Mouse (Mus musculus): ENCODE results near the gene Polr2l. TPM values are rescaled to one million over a fixed set of nuclear protein-coding genes. Genes with fewer than 3 reads are reported as not detected.

Polr2l gene
- 73.8 and 75.0 TPM in 2 replicates for polyA plus RNA-seq (2016; fragmentation: Nextera tagmentation; extraction: Ambion mirVana)

DNA sequence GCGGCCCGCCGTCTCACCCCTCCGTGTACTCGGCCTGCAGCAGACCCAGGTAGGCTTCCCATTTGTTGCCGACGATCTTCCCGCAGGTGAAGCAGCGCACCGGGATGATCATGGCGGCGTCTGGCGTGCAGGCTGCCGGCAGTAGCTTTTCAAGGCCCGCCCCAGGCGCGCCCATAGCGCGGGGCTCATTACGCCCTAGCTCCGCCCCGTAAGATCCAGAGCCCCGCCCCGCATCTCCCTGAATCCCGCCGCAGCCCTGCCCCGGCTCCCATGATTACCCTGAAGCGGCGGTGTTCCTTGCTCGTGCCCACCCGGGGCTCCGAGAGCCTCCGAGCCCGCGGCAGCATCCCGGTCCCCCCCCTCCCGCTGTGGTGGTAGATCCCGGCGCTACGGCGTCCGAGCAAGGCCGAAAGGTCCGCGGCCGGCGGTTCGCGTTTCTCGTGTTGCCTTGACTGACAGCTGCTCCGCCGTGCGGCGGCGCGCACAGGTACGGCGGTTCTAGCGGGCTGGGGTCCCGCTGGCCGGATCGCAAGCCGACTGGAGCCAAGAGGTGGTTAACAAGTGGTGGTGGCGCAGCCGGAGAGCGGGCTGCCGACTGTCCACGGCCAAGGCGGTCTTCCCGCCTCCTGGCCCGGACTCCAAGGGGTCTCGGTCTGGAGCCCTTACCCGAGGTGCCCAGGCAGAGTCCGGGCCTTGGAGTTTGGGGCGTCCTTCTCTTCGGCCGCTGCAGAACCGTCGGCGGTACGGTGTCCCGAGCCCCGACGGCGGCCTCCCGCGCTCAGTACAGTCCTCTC lies at the start of gene Polr2l, which contains the start of gene Tspan4:
Gene Polr2l, minus strand, starts transcription at position 122 of the 794 bp plus-strand sequence.
Gene Tspan4, plus strand, starts transcription at position 230 of the 794 bp plus-strand sequence.
- H3K4me3 ChIP-seq: peak within 1 kb of the TSS; percentile 87
- peak within 1 kb of the TSS; percentile 86 for H3K27ac ChIP-seq (replicated peaks)
- peak within 1 kb of the TSS; percentile 93 for H3K4me2 ChIP-seq (replicated peaks)
- H3K9me3 ChIP-seq: no peaks in the 10 kb centered on the region
- H3K36me3 ChIP-seq: peaks cover 25% of the 10 kb centered on the region
- peak; percentile 82 for ATAC-seq (ENCODE audit: low FRiP score, low read depth)
- peaks cover 30% of the 10 kb centered on the region for H3K4me1 ChIP-seq
- H3K9ac ChIP-seq (replicated peaks): peak within 1 kb of the TSS; percentile 78
- H3K27me3 ChIP-seq: peaks cover 35% of the 10 kb centered on the region
- under 1% methylated on average over 86 of the region's 87 CpGs for WGBS

GRCm38 (mm10) chr7:141524271-141524670 lies 49.3 kb upstream of the Polr2l start:
- H3K27me3 ChIP-seq: no peaks in the 10 kb centered on the region
- H3K9ac ChIP-seq (replicated peaks): no peak overlapping the region
- H3K36me3 ChIP-seq: peaks cover 39% of the 10 kb centered on the region
- H3K4me1 ChIP-seq: no peaks in the 10 kb centered on the region
- no peak overlapping the region for H3K4me3 ChIP-seq
- WGBS: 90% methylated on average over 4 of the region's 4 CpGs
- H3K27ac ChIP-seq (replicated peaks): no peak overlapping the region
- H3K9me3 ChIP-seq: no peaks in the 10 kb centered on the region
- no peak overlapping the region for H3K4me2 ChIP-seq (replicated peaks)
- no peak for ATAC-seq (ENCODE audit: low FRiP score, low read depth)

- 54% methylated on average over 4 of the region's 4 CpGs for WGBS
- no peaks in the 10 kb centered on the region for H3K9me3 ChIP-seq
- H3K4me1 ChIP-seq: no peaks in the 10 kb centered on the region
- peaks cover 27% of the 10 kb centered on the region for H3K36me3 ChIP-seq
- no peak overlapping the region for H3K4me3 ChIP-seq
- no peak overlapping the region for H3K27ac ChIP-seq (replicated peaks)
- H3K9ac ChIP-seq (replicated peaks): no peak overlapping the region; the same call in 1 of the 2 replicates
- H3K4me2 ChIP-seq (replicated peaks): no peak overlapping the region
- no peaks in the 10 kb centered on the region for H3K27me3 ChIP-seq
- no peak for ATAC-seq (ENCODE audit: low FRiP score, low read depth)
Measured at GRCm38 (mm10) chr7:141523007-141523406, 48.1 kb upstream of the Polr2l start.

- H3K4me1 ChIP-seq: no peaks in the 10 kb centered on the region
- H3K27me3 ChIP-seq: no peaks in the 10 kb centered on the region
- no peak for ATAC-seq (ENCODE audit: low FRiP score, low read depth)
- no peak overlapping the region for H3K9ac ChIP-seq (replicated peaks)
- H3K4me2 ChIP-seq (replicated peaks): no peak overlapping the region
- peaks cover 30% of the 10 kb centered on the region for H3K36me3 ChIP-seq
- H3K27ac ChIP-seq (replicated peaks): no peak overlapping the region
- H3K4me3 ChIP-seq: no peak overlapping the region
- 90% methylated on average over 1 of the region's 1 CpGs for WGBS
- no peaks in the 10 kb centered on the region for H3K9me3 ChIP-seq
Measured at GRCm38 (mm10) chr7:141519795-141520194, 44.9 kb upstream of the Polr2l start.

DNA sequence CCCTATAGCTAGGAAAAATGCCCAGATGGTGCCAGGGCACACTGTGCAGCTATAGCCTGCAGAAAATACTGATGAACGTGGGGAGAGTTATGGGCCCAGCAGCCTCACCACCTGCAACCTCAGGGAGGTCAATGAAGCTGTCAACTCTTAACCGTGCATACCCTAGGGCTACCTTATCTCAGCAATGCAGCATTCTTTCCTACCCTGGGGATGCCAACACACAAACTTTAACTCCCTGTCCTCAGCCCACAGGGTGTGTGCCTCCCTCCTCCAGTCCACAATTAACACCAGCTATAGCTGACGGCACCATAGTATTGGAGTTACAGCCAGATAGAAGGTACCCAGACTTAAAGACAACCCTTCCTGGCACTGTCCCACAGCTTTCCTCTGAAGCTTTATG lies 44.0 kb upstream of the Polr2l start:
- Histone ChIP-seq H3K36me3 (peaks cover 30% of the 10 kb centered on the region), H3K4me1 (no peaks in the 10 kb centered on the region), H3K27ac (replicated peaks) (no peak overlapping the region), H3K4me2 (replicated peaks) (no peak overlapping the region), H3K27me3 (no peaks in the 10 kb centered on the region), H3K4me3 (no peak overlapping the region), H3K9me3 (no peaks in the 10 kb centered on the region), H3K9ac (replicated peaks) (no peak overlapping the region)
- WGBS: 87% methylated on average over 3 of the region's 3 CpGs
- no peak for ATAC-seq (ENCODE audit: low FRiP score, low read depth)

DNA sequence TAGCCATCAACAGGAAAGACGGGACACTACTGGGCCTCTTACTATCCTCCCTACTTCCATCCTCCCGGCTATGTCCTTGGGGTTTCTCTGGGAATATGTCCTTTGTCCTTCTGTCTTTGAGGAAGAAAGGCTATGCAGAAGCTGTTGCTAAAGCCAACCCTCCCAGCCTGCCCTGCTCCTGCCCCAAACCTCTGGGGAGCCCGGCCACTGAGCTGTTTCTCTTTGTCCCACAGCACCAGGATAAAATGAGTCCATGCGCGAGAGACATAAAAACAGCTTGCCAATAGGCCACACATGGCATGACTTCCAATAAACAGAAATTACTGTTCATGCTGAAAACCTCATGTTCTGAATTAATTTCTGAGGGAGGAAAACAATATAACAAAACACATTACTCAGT lies 43.4 kb upstream of the Polr2l start:
- no peaks in the 10 kb centered on the region for H3K27me3 ChIP-seq
- no peak overlapping the region for H3K9ac ChIP-seq (replicated peaks)
- no peak for ATAC-seq (ENCODE audit: low FRiP score, low read depth)
- no peak overlapping the region for H3K4me2 ChIP-seq (replicated peaks)
- H3K27ac ChIP-seq (replicated peaks): no peak overlapping the region
- H3K4me3 ChIP-seq: no peak overlapping the region
- H3K4me1 ChIP-seq: no peaks in the 10 kb centered on the region
- peaks cover 36% of the 10 kb centered on the region for H3K36me3 ChIP-seq
- 82% methylated on average over 5 of the region's 5 CpGs for WGBS
- H3K9me3 ChIP-seq: no peaks in the 10 kb centered on the region

DNA sequence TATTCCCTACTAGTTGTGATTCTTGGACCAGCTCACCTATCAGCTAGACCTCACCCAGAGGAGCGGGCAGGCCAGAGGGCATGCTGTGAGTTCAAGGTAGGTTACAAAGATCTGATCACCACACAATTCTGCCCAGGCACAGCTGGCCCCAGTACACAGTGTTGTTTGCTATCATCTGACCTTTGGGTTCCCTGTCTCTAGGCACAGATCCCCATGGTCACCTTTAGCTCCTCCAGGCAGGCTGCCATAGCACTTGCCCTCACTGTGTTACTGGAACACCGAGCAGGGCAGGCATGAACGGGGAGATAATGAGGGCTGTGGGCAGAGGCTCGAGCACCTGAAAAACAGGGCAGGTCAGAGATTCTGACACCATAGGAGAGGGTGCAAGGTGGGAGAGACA lies 42.7 kb upstream of the Polr2l start:
- peaks cover 39% of the 10 kb centered on the region for H3K36me3 ChIP-seq
- ATAC-seq (ENCODE audit: low FRiP score, low read depth): no peak
- 86% methylated on average over 4 of the region's 4 CpGs for WGBS
- no peaks in the 10 kb centered on the region for H3K4me1 ChIP-seq
- H3K9me3 ChIP-seq: no peaks in the 10 kb centered on the region
- no peak overlapping the region for H3K4me3 ChIP-seq
- no peak overlapping the region for H3K9ac ChIP-seq (replicated peaks)
- H3K27ac ChIP-seq (replicated peaks): no peak overlapping the region
- H3K27me3 ChIP-seq: no peaks in the 10 kb centered on the region
- H3K4me2 ChIP-seq (replicated peaks): no peak overlapping the region

DNA sequence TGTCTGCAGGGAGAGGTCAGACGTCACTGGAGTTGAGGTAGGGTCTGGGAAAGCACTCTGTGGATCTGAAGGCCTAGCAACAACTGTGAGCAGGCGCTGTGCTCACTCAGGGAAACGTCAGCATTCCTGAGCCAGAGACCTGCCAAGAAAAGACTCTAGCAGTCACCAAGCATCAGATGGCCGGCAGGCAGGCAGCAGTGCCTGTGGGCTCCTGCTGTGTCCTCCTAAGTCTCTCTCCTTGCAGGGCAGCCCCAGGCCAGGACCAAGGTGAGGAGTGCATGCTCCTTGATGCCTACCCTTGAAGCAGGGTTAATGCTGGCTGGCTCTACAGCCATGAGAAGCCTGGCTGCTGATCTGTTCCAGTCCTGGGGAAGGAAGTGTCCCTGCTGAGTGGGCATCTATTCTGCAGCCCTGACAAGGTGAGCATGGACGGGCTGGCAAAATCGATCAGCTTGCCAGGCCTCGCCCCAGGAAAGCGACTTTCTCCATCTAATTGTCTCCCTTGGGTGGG lies 35.8 kb upstream of the Polr2l start:
- H3K27me3 ChIP-seq: no peaks in the 10 kb centered on the region
- no peak overlapping the region for H3K4me3 ChIP-seq
- H3K36me3 ChIP-seq: peaks cover 41% of the 10 kb centered on the region
- 70% methylated on average over 8 of the region's 8 CpGs for WGBS
- no peak for ATAC-seq (ENCODE audit: low FRiP score, low read depth)
- H3K4me1 ChIP-seq: no peaks in the 10 kb centered on the region
- H3K4me2 ChIP-seq (replicated peaks): no peak overlapping the region
- H3K9ac ChIP-seq (replicated peaks): no peak overlapping the region
- no peaks in the 10 kb centered on the region for H3K9me3 ChIP-seq
- H3K27ac ChIP-seq (replicated peaks): no peak overlapping the region

- Histone ChIP-seq H3K36me3 (peaks cover 36% of the 10 kb centered on the region), H3K27me3 (no peaks in the 10 kb centered on the region), H3K4me3 (no peak overlapping the region), H3K9ac (replicated peaks) (no peak overlapping the region), H3K27ac (replicated peaks) (no peak overlapping the region), H3K4me2 (replicated peaks) (no peak overlapping the region), H3K9me3 (no peaks in the 10 kb centered on the region), H3K4me1 (no peaks in the 10 kb centered on the region)
- WGBS: 94% methylated on average over 5 of the region's 5 CpGs
- ATAC-seq (ENCODE audit: low FRiP score, low read depth): no peak
Measured at GRCm38 (mm10) chr7:141510196-141510595, 35.3 kb upstream of the Polr2l start.

DNA sequence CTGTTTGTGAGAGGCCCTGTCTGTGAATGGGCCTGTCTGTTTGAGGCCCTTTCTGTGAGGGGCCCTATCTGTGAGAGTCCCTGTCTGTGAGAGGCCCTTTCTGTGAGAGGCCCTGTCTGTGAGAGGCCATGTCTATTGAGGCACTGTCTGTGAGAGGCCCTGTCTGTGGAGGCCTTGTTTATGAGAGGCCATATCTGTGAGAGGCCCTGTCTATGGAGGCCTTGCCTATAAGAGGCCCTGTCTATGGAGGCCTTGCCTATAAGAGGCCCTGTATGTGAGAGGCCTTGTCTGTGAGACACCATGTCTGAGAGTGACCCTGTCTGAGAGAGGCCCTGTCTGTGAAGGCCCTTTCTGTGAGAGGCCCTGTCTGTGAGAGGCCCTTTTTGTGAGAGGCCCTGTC lies 33.2 kb upstream of the Polr2l start:
- H3K4me3 ChIP-seq: no peak overlapping the region
- no peaks in the 10 kb centered on the region for H3K4me1 ChIP-seq
- peaks cover 25% of the 10 kb centered on the region for H3K36me3 ChIP-seq
- H3K27me3 ChIP-seq: no peaks in the 10 kb centered on the region
- peak; percentile 38; the same call in 1 of the 2 replicates for ATAC-seq (ENCODE audit: low FRiP score, low read depth)
- no peak overlapping the region for H3K4me2 ChIP-seq (replicated peaks)
- no peak overlapping the region for H3K9ac ChIP-seq (replicated peaks)
- H3K27ac ChIP-seq (replicated peaks): peak overlapping the region; percentile 39
- H3K9me3 ChIP-seq: no peaks in the 10 kb centered on the region

GRCm38 (mm10) chr7:141506278-141506677 lies 31.3 kb upstream of the Polr2l start:
- no peak overlapping the region for H3K9ac ChIP-seq (replicated peaks)
- H3K27ac ChIP-seq (replicated peaks): no peak overlapping the region
- no peak overlapping the region for H3K4me3 ChIP-seq
- ATAC-seq (ENCODE audit: low FRiP score, low read depth): no peak
- H3K4me1 ChIP-seq: no peaks in the 10 kb centered on the region
- H3K4me2 ChIP-seq (replicated peaks): no peak overlapping the region
- H3K36me3 ChIP-seq: peaks cover 15% of the 10 kb centered on the region
- WGBS: 75% methylated on average over 2 of the region's 2 CpGs
- no peaks in the 10 kb centered on the region for H3K9me3 ChIP-seq
- H3K27me3 ChIP-seq: no peaks in the 10 kb centered on the region

- Histone ChIP-seq H3K4me3 (no peak overlapping the region), H3K27me3 (no peaks in the 10 kb centered on the region), H3K27ac (replicated peaks) (no peak overlapping the region), H3K9ac (replicated peaks) (no peak overlapping the region), H3K4me1 (no peaks in the 10 kb centered on the region), H3K9me3 (no peaks in the 10 kb centered on the region), H3K4me2 (replicated peaks) (no peak overlapping the region), H3K36me3 (peaks cover 6% of the 10 kb centered on the region)
- no peak for ATAC-seq (ENCODE audit: low FRiP score, low read depth)
- WGBS: 96% methylated on average over 5 of the region's 5 CpGs
Measured at GRCm38 (mm10) chr7:141502556-141502905, 27.6 kb upstream of the Polr2l start.

All from midbrain, embryonic 12.5 days (tissue).